Mouse (Mus musculus): Measurements from ENCODE around the gene Hand1.

DNA sequence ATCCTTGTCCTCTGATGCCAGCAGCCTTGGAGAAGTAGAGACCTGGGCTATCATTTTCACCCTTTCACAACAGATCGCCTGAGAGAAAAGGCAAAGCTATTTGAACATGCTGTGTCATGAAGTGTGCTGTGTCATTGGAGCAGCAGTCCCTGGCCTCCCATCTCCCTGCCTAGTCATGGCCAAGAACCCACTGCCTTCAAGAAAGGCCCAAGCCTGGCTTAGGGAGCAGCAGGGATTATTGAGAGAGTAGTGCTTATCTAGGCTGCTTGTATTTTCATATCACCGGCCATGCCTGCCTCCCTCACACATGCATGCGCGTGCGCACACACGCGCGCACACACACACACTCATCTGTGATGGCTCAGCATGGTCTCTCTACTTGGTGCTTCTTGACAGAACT is 20.4 kb downstream of the Hand1 start:
- TF ChIP-seq POLR2A (IDR thresholded peaks at IDR 0.05; ENCODE audit: borderline replicate concordance, low read depth, low read length): no peak
- no peak for TF ChIP-seq CTCF (IDR thresholded peaks at IDR 0.05; ENCODE audit: low read depth, low read length)

Data from bone marrow macrophage, adult 2 months (primary cell).